Mouse (Mus musculus): ENCODE measurements around the gene Zswim8.

Gene Zswim8

GRCm38 (mm10) chr14:20771941-20772340 lies 64.6 kb downstream of the Zswim8 start:
- no peak for DNase-seq (ENCODE audit: low read depth, low spot score)

- no peak for DNase-seq (ENCODE audit: low read depth, low spot score)
Observed at GRCm38 (mm10) chr14:20772808-20773207, 65.5 kb downstream of the Zswim8 start.
